Mouse (Mus musculus): Measurements from ENCODE around the gene Adpgk. TPM values are rescaled to one million over a fixed set of nuclear protein-coding genes. Genes with fewer than 3 reads are reported as not detected.
"Not testable (repeated sequence)": the region's sequence is repeated elsewhere in the genome, so short reads cannot be mapped to it uniquely, and the experiment has no call there.

Gene Adpgk
- polyA plus RNA-seq, 1 experiment from 2014 or later = 39.2 TPM

DNA sequence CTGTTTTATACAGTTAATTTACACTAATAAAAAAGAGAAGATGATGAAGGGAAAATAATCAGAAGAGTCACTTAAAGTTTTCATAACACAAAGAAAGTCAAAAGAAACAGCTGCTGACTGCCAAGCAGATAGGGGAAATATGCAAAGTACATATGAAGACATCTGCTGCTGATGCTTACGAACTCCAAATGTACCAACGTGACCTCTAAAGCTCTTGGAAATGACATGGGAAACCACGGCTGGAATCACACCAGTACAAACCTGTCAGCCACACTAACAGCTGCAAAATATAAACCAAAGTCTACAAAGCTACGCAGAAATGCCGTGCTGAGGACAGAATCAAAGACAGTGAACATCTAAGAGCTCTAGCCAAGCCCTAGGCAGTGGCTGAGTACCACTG, 47.7 kb downstream of the Adpgk start:
- Histone ChIP-seq H3K27ac (ENCODE audit: low read depth, low read length) (no peak overlapping the region), H3K9me3 (ENCODE audit: control insufficient read depth, low read length) (no peaks in the 10 kb centered on the region; the same call in 1 of the 2 replicates), H3K4me1 (replicated peaks; ENCODE audit: control insufficient read depth, insufficient read depth, low read length) (no peaks in the 10 kb centered on the region), H3K4me3 (ENCODE audit: low read depth, low read length) (no peak overlapping the region), H3K4me2 (ENCODE audit: low read depth, low read length, severe bottlenecking) (no peak overlapping the region), H3K36me3 (ENCODE audit: control insufficient read depth, insufficient read depth, low read length) (no peaks in the 10 kb centered on the region; the same call in 1 of the 2 replicates), H3K9ac (ENCODE audit: low read length) (no peak overlapping the region), H3K27me3 (ENCODE audit: control insufficient read depth, insufficient read depth, low read length) (no peaks in the 10 kb centered on the region)
- DNase-seq (ENCODE audit: low spot score) = no peak
- no peak for ATAC-seq (replicated peaks; ENCODE audit: low FRiP score)
- 95% methylated on average over 5 of the region's 5 CpGs for WGBS

DNA sequence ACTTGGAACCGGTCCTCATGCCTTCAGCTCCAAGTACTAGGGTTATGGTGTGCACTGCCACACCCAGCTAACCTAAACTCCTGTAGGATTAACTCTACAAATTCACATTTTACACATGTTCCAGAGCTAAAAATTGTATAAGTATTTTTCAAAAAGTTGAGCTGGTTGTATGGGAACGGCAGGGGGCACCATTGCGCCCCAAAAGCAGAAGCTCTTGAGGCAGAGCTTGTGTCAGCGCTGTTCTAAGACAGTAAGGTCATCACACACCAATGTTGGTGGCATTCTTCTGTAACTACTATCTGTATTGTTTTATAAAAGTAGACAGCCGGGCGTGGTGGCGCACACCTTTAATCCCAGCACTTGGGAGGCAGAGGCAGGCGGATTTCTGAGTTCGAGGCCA, 48.6 kb downstream of the Adpgk start:
- no peak overlapping the region for H3K4me2 ChIP-seq (ENCODE audit: low read depth, low read length, severe bottlenecking)
- H3K36me3 ChIP-seq (ENCODE audit: control insufficient read depth, insufficient read depth, low read length) = no peaks in the 10 kb centered on the region; the same call in 1 of the 2 replicates
- no peak for DNase-seq (ENCODE audit: low spot score)
- no peak overlapping the region for H3K27ac ChIP-seq (ENCODE audit: low read depth, low read length)
- no peak overlapping the region for H3K9ac ChIP-seq (ENCODE audit: low read length)
- no peaks in the 10 kb centered on the region for H3K4me1 ChIP-seq (replicated peaks; ENCODE audit: control insufficient read depth, insufficient read depth, low read length)
- H3K4me3 ChIP-seq (ENCODE audit: low read depth, low read length) = no peak overlapping the region
- 88% methylated on average over 8 of the region's 9 CpGs for WGBS
- H3K27me3 ChIP-seq (ENCODE audit: control insufficient read depth, insufficient read depth, low read length) = no peaks in the 10 kb centered on the region
- ATAC-seq (replicated peaks; ENCODE audit: low FRiP score) = no peak
- no peaks in the 10 kb centered on the region; the same call in 1 of the 2 replicates for H3K9me3 ChIP-seq (ENCODE audit: control insufficient read depth, low read length)

DNA sequence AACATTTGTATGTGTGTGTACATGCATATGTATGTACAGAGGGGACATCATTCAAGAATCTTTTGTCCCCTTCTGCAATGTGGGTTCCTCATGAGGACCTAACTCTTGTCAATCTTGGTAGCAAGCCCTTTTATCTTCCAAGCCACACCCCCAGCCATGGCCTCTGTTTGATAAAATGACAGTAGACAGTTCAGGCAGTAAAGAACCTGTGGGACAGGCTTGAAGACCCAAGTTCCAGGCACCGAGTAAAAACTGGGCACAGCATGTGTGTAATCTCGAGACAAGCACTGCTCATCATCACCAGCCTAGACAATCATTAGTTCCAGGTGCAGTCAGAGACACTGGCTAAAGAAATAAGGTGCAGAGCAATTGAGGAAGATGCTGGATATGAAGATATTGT, 54.8 kb downstream of the Adpgk start:
- WGBS = 86% methylated on average over 2 of the region's 2 CpGs
- no peaks in the 10 kb centered on the region; the same call in 1 of the 2 replicates for H3K9me3 ChIP-seq (ENCODE audit: control insufficient read depth, low read length)
- no peak overlapping the region for H3K4me2 ChIP-seq (ENCODE audit: low read depth, low read length, severe bottlenecking)
- no peak overlapping the region for H3K4me3 ChIP-seq (ENCODE audit: low read depth, low read length)
- H3K4me1 ChIP-seq (replicated peaks; ENCODE audit: control insufficient read depth, insufficient read depth, low read length) = no peaks in the 10 kb centered on the region
- DNase-seq (ENCODE audit: low spot score) (no peak), ATAC-seq (replicated peaks; ENCODE audit: low FRiP score) (no peak)
- H3K36me3 ChIP-seq (ENCODE audit: control insufficient read depth, insufficient read depth, low read length) = no peaks in the 10 kb centered on the region; the same call in 1 of the 2 replicates
- H3K27ac ChIP-seq (ENCODE audit: low read depth, low read length) = no peak overlapping the region
- H3K27me3 ChIP-seq (ENCODE audit: control insufficient read depth, insufficient read depth, low read length) = no peaks in the 10 kb centered on the region
- H3K9ac ChIP-seq (ENCODE audit: low read length) = no peak overlapping the region

DNA sequence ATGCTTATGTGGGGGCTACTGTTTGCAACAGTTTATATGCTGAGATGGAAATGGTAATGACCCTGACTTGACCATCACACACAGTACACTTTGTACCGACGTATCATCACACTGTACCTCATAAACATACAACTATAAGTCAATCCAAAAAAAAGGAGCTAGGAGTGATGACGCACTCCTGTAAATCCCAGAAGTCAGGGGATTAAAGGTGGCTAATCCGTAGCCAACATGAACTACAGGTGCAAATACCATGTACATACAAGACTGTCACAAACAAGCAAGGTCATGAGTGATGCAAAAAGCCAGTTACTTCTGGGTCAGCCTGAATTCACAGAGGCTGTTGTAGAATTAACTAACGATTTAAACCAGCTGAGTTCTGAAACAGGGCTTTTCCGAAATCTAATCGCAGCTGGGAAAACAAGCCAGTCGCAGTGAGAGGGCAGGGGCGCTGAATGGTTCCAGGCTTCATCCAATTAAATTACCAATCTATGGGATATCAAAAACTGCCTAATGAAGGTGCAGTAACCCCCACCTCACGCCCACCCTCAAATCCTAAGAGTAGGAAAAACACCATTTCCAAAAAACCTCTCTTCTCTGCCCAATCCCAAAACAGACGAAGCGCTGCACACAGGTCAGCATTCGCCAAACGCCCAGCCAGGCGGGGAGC, 61.4 kb downstream of the Adpgk start:
- Histone ChIP-seq H3K4me3 (ENCODE audit: low read depth, low read length) (peak overlapping the region; percentile 73), H3K9me3 (ENCODE audit: control insufficient read depth, low read length) (no peaks in the 10 kb centered on the region), H3K36me3 (ENCODE audit: control insufficient read depth, insufficient read depth, low read length) (no peaks in the 10 kb centered on the region), H3K27ac (ENCODE audit: low read depth, low read length) (peak overlapping the region; percentile 78), H3K27me3 (ENCODE audit: control insufficient read depth, insufficient read depth, low read length) (no peaks in the 10 kb centered on the region), H3K4me1 (replicated peaks; ENCODE audit: control insufficient read depth, insufficient read depth, low read length) (no peaks in the 10 kb centered on the region), H3K9ac (ENCODE audit: low read length) (peak overlapping the region; percentile 83), H3K4me2 (ENCODE audit: low read depth, low read length, severe bottlenecking) (peak overlapping the region; percentile 71)
- no peak for DNase-seq (ENCODE audit: low spot score)
- 13% methylated on average over 15 of the region's 15 CpGs for WGBS
- ATAC-seq (replicated peaks; ENCODE audit: low FRiP score) = no peak

DNA sequence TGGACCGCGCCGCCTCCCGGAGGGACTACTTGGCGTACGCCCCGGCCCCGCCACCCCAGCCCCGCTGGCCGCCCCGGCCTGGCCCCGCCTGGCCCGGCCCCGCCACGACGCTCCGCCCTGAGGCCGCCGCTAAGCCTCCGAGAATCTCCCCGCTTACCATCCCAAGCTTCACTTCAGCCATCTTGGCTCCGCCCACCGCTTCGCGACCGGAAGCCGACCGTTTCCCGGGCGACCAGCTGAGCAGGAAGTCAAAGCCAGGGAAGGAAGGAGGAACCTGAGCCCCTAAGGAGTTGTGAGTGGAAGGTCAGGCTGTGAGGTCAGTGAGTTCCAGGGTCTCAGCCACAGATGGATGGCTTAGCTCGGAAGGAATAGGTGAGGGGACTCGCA, 61.9 kb downstream of the Adpgk start, which contains the start of gene Bbs4:
Gene Bbs4, minus strand, starts transcription at position 256 of the 387 bp plus-strand sequence.
- Histone ChIP-seq H3K4me3 (ENCODE audit: low read depth, low read length) (peak within 1 kb of the TSS; percentile 73), H3K36me3 (ENCODE audit: control insufficient read depth, insufficient read depth, low read length) (no peaks in the 10 kb centered on the region), H3K9me3 (ENCODE audit: control insufficient read depth, low read length) (no peaks in the 10 kb centered on the region), H3K9ac (ENCODE audit: low read length) (peak within 1 kb of the TSS; percentile 83), H3K4me2 (ENCODE audit: low read depth, low read length, severe bottlenecking) (peak within 1 kb of the TSS; percentile 71), H3K27me3 (ENCODE audit: control insufficient read depth, insufficient read depth, low read length) (no peaks in the 10 kb centered on the region), H3K27ac (ENCODE audit: low read depth, low read length) (peak within 1 kb of the TSS; percentile 78), H3K4me1 (replicated peaks; ENCODE audit: control insufficient read depth, insufficient read depth, low read length) (no peaks in the 10 kb centered on the region)
- WGBS = under 1% methylated on average over 31 of the region's 32 CpGs
- peak; percentile 94 for DNase-seq (ENCODE audit: low spot score)
- peak; percentile 90 for ATAC-seq (replicated peaks; ENCODE audit: low FRiP score)

DNA sequence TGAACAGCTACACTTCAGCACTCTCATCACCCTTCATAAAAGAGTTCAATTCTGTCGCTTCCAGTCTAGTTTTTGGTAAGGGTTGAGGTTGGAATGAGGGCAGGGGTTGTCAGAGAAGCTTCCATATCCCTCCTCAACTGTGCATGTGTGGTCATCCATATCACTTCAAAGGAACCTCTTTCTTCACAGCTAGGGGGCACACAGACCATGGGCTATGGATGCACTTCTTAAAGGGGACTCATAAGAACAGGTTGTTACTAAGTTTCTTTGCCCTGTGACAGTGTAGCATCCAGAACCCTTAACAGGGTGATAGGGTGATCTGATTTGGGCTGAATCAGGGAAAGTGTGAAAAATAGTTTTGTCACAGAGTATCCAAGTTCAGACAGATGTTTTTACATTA, 66.7 kb downstream of the Adpgk start:
- H3K4me3 ChIP-seq (ENCODE audit: low read depth, low read length); H3K27ac ChIP-seq (ENCODE audit: low read depth, low read length); H3K9ac ChIP-seq (ENCODE audit: low read length); DNase-seq (ENCODE audit: low spot score); H3K4me1 ChIP-seq (replicated peaks; ENCODE audit: control insufficient read depth, insufficient read depth, low read length); H3K4me2 ChIP-seq (ENCODE audit: low read depth, low read length, severe bottlenecking); H3K36me3 ChIP-seq (ENCODE audit: control insufficient read depth, insufficient read depth, low read length); H3K27me3 ChIP-seq (ENCODE audit: control insufficient read depth, insufficient read depth, low read length); H3K9me3 ChIP-seq (ENCODE audit: control insufficient read depth, low read length); ATAC-seq (replicated peaks; ENCODE audit: low FRiP score): not testable (repeated sequence)
- WGBS = 51% methylated on average over 1 of the region's 1 CpGs

DNA sequence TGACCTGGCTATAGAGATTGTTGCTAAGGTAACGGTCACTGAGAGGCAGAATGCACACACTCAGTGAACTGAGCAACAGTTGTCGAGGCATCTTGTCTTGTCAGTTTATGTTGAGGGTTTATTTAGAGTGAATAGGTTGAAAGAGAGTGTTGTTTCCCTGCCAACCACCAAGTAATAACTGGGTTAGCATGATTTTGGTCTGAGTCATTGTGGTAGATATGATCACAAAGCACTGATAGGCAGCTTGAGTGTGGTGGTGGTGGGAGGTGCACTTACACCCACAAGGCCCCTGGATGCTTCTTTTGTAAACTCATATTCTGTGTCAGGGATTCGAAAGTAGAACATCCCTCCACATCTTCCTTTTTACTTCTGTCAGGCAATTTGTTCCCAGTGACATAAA, 69.1 kb downstream of the Adpgk start:
- 57% methylated on average over 1 of the region's 3 CpGs for WGBS
- H3K27me3 ChIP-seq (ENCODE audit: control insufficient read depth, insufficient read depth, low read length) = not testable (repeated sequence)

DNA sequence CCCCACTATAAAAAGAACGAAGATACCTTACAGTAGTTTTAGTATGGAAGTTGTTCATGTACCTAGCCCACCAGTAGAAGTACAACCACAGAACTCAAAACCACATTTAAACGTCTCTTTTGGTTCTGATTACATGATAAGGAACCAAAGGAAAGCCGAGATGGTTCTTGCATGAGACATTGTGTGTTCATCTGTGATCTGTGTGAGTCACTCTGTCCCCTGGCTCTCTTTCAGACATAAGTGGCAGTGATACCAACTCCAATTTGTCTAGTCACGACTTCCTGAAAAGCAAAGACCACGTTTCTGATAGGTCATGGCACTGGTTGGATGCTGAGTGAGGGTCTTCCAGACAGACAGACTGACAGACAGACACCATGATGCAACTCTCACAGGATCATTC, 77.9 kb downstream of the Adpgk start:
- no peak overlapping the region for H3K9ac ChIP-seq (ENCODE audit: low read length)
- no peak overlapping the region for H3K4me3 ChIP-seq (ENCODE audit: low read depth, low read length)
- no peak overlapping the region for H3K27ac ChIP-seq (ENCODE audit: low read depth, low read length)
- H3K9me3 ChIP-seq (ENCODE audit: control insufficient read depth, low read length) = no peaks in the 10 kb centered on the region
- ATAC-seq (replicated peaks; ENCODE audit: low FRiP score) (no peak), DNase-seq (ENCODE audit: low spot score) (no peak)
- no peaks in the 10 kb centered on the region for H3K27me3 ChIP-seq (ENCODE audit: control insufficient read depth, insufficient read depth, low read length)
- 82% methylated on average over 5 of the region's 5 CpGs for WGBS
- no peaks in the 10 kb centered on the region for H3K36me3 ChIP-seq (ENCODE audit: control insufficient read depth, insufficient read depth, low read length)
- no peak overlapping the region for H3K4me2 ChIP-seq (ENCODE audit: low read depth, low read length, severe bottlenecking)
- no peaks in the 10 kb centered on the region for H3K4me1 ChIP-seq (replicated peaks; ENCODE audit: control insufficient read depth, insufficient read depth, low read length)

More for the DNA sequence above, 69.1 kb downstream of the Adpgk start:
- not testable (repeated sequence) for DNase-seq (ENCODE audit: low spot score); H3K9me3 ChIP-seq (ENCODE audit: control insufficient read depth, low read length); H3K4me2 ChIP-seq (ENCODE audit: low read depth, low read length, severe bottlenecking); H3K36me3 ChIP-seq (ENCODE audit: control insufficient read depth, insufficient read depth, low read length); H3K27ac ChIP-seq (ENCODE audit: low read depth, low read length); ATAC-seq (replicated peaks; ENCODE audit: low FRiP score); H3K4me1 ChIP-seq (replicated peaks; ENCODE audit: control insufficient read depth, insufficient read depth, low read length); H3K9ac ChIP-seq (ENCODE audit: low read length); H3K4me3 ChIP-seq (ENCODE audit: low read depth, low read length)

DNA sequence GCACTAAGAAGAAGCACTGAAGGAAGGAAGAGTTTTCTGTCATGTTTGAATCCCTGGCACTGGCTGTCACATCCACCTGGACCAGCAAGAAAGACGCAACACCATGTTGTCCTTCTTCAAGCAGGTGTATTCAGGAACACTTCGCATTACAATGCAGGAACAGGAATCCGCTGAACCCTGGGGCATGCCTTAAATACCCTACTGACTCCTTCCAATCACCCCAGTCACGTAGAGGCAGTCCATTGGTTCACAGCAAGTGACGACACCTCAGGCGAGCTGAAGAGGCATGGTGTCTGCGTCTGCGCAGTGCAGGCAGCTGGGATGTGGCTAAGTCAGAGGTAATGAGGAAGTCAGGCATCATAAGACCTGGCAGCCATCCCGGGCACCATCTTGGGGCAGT, 78.3 kb downstream of the Adpgk start:
- H3K4me3 ChIP-seq (ENCODE audit: low read depth, low read length) = no peak overlapping the region
- DNase-seq (ENCODE audit: low spot score) (no peak), ATAC-seq (replicated peaks; ENCODE audit: low FRiP score) (no peak)
- H3K27me3 ChIP-seq (ENCODE audit: control insufficient read depth, insufficient read depth, low read length) = no peaks in the 10 kb centered on the region
- no peak overlapping the region for H3K27ac ChIP-seq (ENCODE audit: low read depth, low read length)
- no peaks in the 10 kb centered on the region for H3K9me3 ChIP-seq (ENCODE audit: control insufficient read depth, low read length)
- H3K9ac ChIP-seq (ENCODE audit: low read length) = no peak overlapping the region
- no peaks in the 10 kb centered on the region for H3K4me1 ChIP-seq (replicated peaks; ENCODE audit: control insufficient read depth, insufficient read depth, low read length)
- no peak overlapping the region for H3K4me2 ChIP-seq (ENCODE audit: low read depth, low read length, severe bottlenecking)
- no peaks in the 10 kb centered on the region for H3K36me3 ChIP-seq (ENCODE audit: control insufficient read depth, insufficient read depth, low read length)
- 90% methylated on average over 9 of the region's 9 CpGs for WGBS
